Mouse (Mus musculus) liver, embryonic 14.5 days (tissue): ENCODE measurements around the gene Katna1. TPM values are rescaled to one million over a fixed set of nuclear protein-coding genes. Genes with fewer than 3 reads are reported as not detected.
A peak's percentile ranks its signal among the peaks of the same experiment; 100 is the strongest.

ENCODE experiments used
- ATAC-seq: fragments of 200-750 bp; cut with Nextera tagmentation; 2 replicates; pipeline ENCODE4 v1.8.0; 2017; ENCODE audit warnings: moderate number of reproducible peaks, mild to moderate bottlenecking, moderate library complexity; ENCODE audit not compliant: insufficient read depth
- DNase-seq, 3 experiments: peaks; one replicate each; pipeline ENCODE4 v3.0.0-alpha.2; 2012 to 2013; ENCODE audit warnings: low read depth in 3 of 3, low spot score in 3 of 3
- H3K27ac ChIP-seq: fragments of 300-500 bp; sonication (generic); 2 replicates; pipeline ENCODE4 v1.5.1; 2014; ENCODE audit warnings: moderate library complexity, mild to moderate bottlenecking, control low read depth, inconsistent platforms
- H3K27me3 ChIP-seq: fragments of 300-500 bp; sonication (generic); 2 replicates; pipeline ENCODE4 v1.6.1; 2014; ENCODE audit warnings: mild to moderate bottlenecking, low read length, moderate library complexity; ENCODE audit not compliant: control insufficient read depth, insufficient read depth
- H3K36me3 ChIP-seq: fragments of 300-500 bp; sonication (generic); replicated peaks from 2 replicates; pipeline ENCODE4 v1.6.1; 2014; ENCODE audit warnings: low read depth; ENCODE audit not compliant: control insufficient read depth, insufficient read depth
- H3K4me1 ChIP-seq, 2 experiments: fragments of 200-500 bp in 1 of 2; fragments of 300-500 bp in 1 of 2; sonication (generic) in 1 of 2; replicated peaks; 2 replicates each; pipeline ENCODE4 v1.6.1; 2012 to 2014; ENCODE audit warnings: antibody characterized with exemption in 1 of 2, inconsistent platforms in 1 of 2, low read length in 1 of 2; ENCODE audit not compliant: control insufficient read depth in 2 of 2, insufficient read depth in 2 of 2
- H3K4me2 ChIP-seq: fragments of 300-500 bp; sonication (generic); 2 replicates; pipeline ENCODE4 v1.6.1; 2014; ENCODE audit warnings: low read depth, mild to moderate bottlenecking, control low read depth, moderate library complexity
- H3K4me3 ChIP-seq, 2 experiments: fragments of 200-500 bp in 1 of 2; fragments of 300-500 bp in 1 of 2; sonication (generic) in 1 of 2; 2 replicates each; pipeline ENCODE4 v1.5.1; 2012 to 2014; ENCODE audit warnings: low read depth in 2 of 2, low read length in 2 of 2, mild to moderate bottlenecking in 2 of 2, control low read depth in 1 of 2, inconsistent platforms in 1 of 2, moderate library complexity in 1 of 2; ENCODE audit not compliant: insufficient read depth in 1 of 2
- H3K9ac ChIP-seq: fragments of 300-500 bp; sonication (generic); replicated peaks from 2 replicates; pipeline ENCODE4 v1.6.1; 2014; ENCODE audit warnings: mild to moderate bottlenecking, control low read depth, moderate library complexity
- H3K9me3 ChIP-seq: fragments of 300-500 bp; sonication (generic); 2 replicates; pipeline ENCODE4 v1.6.1; 2016; ENCODE audit warnings: low read length, mixed read lengths; ENCODE audit not compliant: control insufficient read depth
- CTCF ChIP-seq: IDR thresholded peaks from 2 replicates; pipeline ENCODE4 v1.5.1; 2016; ENCODE audit warnings: antibody characterized with exemption, low read depth, control low read depth
- EP300 ChIP-seq: IDR thresholded peaks from 2 replicates; pipeline ENCODE4 v1.6.1; 2016; ENCODE audit warnings: antibody characterized with exemption, low read depth
- WGBS: fragments of 180-500 bp; shearing (Covaris S2); extraction: QIAGEN DNeasy Blood & Tissue Kit; methylation state at CpG from one replicate; pipeline ENCODE4 v1.1.7; 2014; ENCODE audit not compliant: insufficient replicate concordance; 5-methylcytosine and 5-hydroxymethylcytosine counted together
- polyA plus RNA-seq, 2 experiments: library from polyadenylated mRNA; depleted of rRNA in 1 of 2; stranded (reverse) in 1 of 2; unstranded in 1 of 2; fragments of >200 nt; fragmentation: Nextera tagmentation in 1 of 2; extraction: Ambion mirVana in 1 of 2; gene quantifications; 2 replicates each; pipeline versions ENCODE4 v1.2.1 to v1.2.3; 2012 to 2014

Katna1 gene
- polyA plus RNA-seq, 2 experiments: 6.9 to 31.6 TPM

DNA sequence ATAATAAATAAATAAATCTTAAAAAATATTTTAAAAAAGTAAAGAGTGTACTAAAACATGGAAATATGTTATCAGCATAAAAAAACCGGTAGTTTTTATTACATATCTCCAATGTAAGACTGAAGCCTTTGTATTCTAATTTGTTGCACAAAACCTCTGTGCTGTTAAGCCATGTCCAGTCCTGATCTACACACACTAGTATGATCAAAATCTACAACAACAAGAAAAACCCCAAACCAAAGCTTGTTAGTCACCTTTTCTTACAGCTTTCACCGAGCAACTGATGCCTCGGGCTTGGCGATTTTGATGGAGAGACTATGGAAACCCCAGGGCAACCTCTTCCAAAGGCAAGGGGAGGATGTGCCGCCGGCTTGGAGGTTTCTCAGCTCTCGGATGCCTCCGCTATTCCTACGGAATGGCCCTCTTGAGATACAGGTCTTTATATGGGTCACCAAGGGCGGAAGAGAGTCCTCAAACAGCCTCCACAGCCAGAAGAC is 66.5 kb downstream of the Katna1 start:
- H3K4me1 ChIP-seq: peaks cover 9% of the 10 kb centered on the region in 2 experiments
- H3K27ac ChIP-seq: peak overlapping the region; percentile 70
- TF ChIP-seq CTCF: no peak
- TF ChIP-seq EP300: 0 out of 2 replicates have a peak, but pooled peaks have one; percentile 0
- peak overlapping the region; percentile 96 for H3K9ac ChIP-seq
- H3K27me3 ChIP-seq: no peaks in the 10 kb centered on the region
- no peak for DNase-seq
- peak overlapping the region; percentile 92 for H3K4me2 ChIP-seq
- H3K4me3 ChIP-seq: peak overlapping the region; percentile 97 to 98
- peaks cover 21% of the 10 kb centered on the region for H3K36me3 ChIP-seq
- under 1% methylated on average over 10 of the region's 10 CpGs for WGBS
- no peaks in the 10 kb centered on the region for H3K9me3 ChIP-seq
- ATAC-seq: peak; percentile 31; the same call in 1 of the 2 replicates

DNA sequence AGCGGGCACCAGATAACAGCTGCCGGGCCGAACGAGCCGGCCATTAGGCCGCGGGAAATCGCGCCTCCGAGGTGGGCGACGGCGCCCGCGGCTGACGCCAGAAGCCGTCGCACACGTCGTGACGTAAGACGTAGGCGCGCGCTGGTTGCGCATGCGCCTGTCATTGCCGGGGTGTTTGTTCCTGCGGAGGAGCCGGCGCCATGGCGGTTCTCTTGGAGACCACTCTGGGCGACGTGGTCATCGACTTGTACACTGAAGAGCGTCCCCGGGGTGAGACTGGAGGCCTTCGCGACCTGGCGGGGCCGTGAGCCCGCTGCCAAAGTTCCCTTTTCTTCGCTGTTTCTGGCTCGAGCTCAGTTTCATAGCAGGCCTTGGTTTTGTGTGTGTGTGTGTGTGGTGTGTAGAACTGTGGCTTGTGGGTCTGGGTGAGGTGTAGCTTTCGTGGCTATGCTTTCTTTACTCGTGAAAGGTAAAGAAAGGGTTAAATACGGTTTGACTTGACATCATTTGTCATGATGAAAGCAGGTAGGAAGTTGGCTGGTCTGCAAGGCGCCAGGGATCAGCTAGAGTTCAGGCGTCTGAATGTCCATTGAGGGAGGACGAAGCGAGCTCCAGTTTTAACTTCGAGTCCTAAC is 67.1 kb downstream of the Katna1 start, which contains the start of the genes Ginm1 and Ppil4:
Gene Ginm1 (minus strand): TSS at position 74 of the 635 bp plus-strand sequence.
Gene Ppil4 (plus strand): TSS at position 141 of the 635 bp plus-strand sequence.
- Histone ChIP-seq H3K4me1 (peaks cover 9% of the 10 kb centered on the region in 2 experiments), H3K36me3 (peaks cover 25% of the 10 kb centered on the region), H3K4me3 (peak within 1 kb of the TSS; percentile 97 to 98), H3K4me2 (peak within 1 kb of the TSS; percentile 92), H3K27me3 (no peaks in the 10 kb centered on the region), H3K27ac (peak within 1 kb of the TSS; percentile 70), H3K9me3 (no peaks in the 10 kb centered on the region), H3K9ac (peak within 1 kb of the TSS; percentile 96)
- 1% methylated on average over 52 of the region's 52 CpGs for WGBS
- ATAC-seq: peak; percentile 93
- TF ChIP-seq CTCF: no peak
- 0 out of 2 replicates have a peak, but pooled peaks have one; percentile 19 for TF ChIP-seq EP300
- peak; percentile 83 to 88 (median 86) for DNase-seq

DNA sequence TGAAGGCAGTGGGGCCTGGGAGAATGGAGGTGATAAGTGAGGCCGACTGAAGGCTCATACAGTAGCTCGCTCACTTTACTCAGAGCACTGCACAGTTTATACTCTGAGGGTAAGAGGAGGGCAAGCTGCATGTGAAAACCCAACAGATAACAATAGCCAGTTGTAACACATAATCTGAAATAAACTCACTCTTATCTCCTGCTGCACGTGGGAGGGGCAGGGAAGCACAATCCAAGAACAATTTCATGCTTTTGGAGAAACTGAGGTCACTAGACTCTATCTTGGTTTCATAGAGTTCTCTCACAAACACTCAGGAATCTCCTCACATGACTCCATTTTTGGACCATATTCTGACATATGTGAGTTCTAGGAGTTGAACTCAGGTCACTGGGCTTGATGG is 75.5 kb downstream of the Katna1 start:
- Histone ChIP-seq H3K9me3 (no peaks in the 10 kb centered on the region), H3K4me3 (no peak overlapping the region), H3K9ac (no peak overlapping the region), H3K27me3 (no peaks in the 10 kb centered on the region), H3K27ac (no peak overlapping the region), H3K4me2 (no peak overlapping the region), H3K36me3 (peaks cover 79% of the 10 kb centered on the region), H3K4me1 (no peaks in the 10 kb centered on the region)
- DNase-seq (no peak), ATAC-seq (no peak)
- no peak for TF ChIP-seq EP300
- no peak for TF ChIP-seq CTCF
- 24% methylated on average over 3 of the region's 3 CpGs for WGBS

DNA sequence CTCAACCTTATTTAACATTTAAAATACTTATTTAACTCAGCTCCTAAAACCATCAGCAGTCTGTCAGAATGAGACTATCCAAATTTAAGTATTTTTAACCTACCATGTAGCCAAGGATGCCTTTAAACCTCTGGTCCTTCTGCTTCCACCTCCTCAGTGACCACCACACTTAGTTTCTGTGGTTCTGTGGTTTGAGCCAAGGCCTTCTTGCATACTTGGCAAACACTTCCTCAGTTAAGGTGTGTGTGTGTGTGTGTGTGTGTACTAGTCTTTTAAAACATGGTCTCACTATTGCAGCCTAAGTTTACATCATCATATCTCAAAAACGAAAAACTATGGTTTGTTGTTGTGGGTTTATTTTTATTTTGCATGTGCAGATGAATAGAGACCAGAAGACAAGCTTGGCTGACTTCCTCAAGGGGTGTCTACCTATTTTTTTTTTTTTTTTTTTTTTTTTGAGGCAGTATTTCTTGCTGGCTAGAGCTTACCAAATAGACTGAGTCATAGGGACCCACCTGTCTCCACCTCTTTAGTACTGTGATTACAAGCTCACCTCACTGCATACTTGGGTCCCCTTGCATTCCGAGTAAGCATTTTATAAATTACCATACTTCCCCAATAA is 76.8 kb downstream of the Katna1 start:
- Histone ChIP-seq H3K36me3 (peaks cover 73% of the 10 kb centered on the region), H3K27me3 (no peaks in the 10 kb centered on the region), H3K9me3 (no peaks in the 10 kb centered on the region), H3K9ac (no peak overlapping the region), H3K27ac (no peak overlapping the region), H3K4me2 (no peak overlapping the region), H3K4me3 (no peak overlapping the region), H3K4me1 (no peaks in the 10 kb centered on the region)
- TF ChIP-seq CTCF (no peak), EP300 (no peak)
- WGBS: 70% methylated on average over 2 of the region's 2 CpGs
- ATAC-seq (no peak), DNase-seq (no peak)

DNA sequence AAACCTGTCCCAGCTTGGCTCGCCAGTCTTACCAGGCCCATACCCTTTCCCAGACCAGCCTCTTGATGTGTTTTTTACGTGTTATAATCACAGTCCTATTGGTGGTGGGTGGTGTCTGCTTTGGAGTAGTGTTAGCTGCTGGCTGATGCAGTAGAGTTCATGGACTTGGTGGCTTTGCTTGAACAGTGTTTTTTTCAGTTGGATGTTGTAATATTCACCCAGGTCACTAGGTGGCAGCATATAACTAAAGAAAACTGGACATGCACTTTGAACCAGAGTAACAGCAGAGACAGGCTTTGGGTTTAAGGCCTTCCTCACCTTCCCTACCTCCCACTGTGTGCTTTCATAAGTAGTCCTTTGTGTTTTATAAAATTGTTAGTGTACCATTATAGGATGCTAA is 84.1 kb downstream of the Katna1 start:
- Histone ChIP-seq H3K9me3 (no peaks in the 10 kb centered on the region), H3K27ac (no peak overlapping the region), H3K4me2 (no peak overlapping the region), H3K4me1 (no peaks in the 10 kb centered on the region), H3K4me3 (no peak overlapping the region), H3K9ac (no peak overlapping the region), H3K27me3 (no peaks in the 10 kb centered on the region), H3K36me3 (peaks cover 49% of the 10 kb centered on the region)
- peak; percentile 41 to 60 (median 49) for DNase-seq
- TF ChIP-seq CTCF (peak; percentile 72), EP300 (no peak)
- 0 out of 2 replicates have a peak, but pooled peaks have one; percentile 23 for ATAC-seq
- WGBS: 36% methylated on average over 2 of the region's 2 CpGs

Other genes starting within 250 kb of the Katna1 start
- gene Lrp11, start 136.2 kb upstream of the Katna1 start, polyA plus RNA-seq (2012; rRNA removed): 0.27 and 0.39 TPM in 2 replicates
- 0.24 and 0.51 TPM in 2 replicates for gene Lrp11, start 136.2 kb upstream of the Katna1 start, polyA plus RNA-seq (2014; fragmentation: Nextera tagmentation; extraction: Ambion mirVana)
- gene Nup43, start 58.5 kb upstream of the Katna1 start, polyA plus RNA-seq (2012; rRNA removed): 15.7 and 19.7 TPM in 2 replicates
- 29.7 and 31.2 TPM in 2 replicates for gene Nup43, start 58.5 kb upstream of the Katna1 start, polyA plus RNA-seq (2014; fragmentation: Nextera tagmentation; extraction: Ambion mirVana)
- gene Pcmt1, start 44.9 kb upstream of the Katna1 start, polyA plus RNA-seq (2012; rRNA removed): 29.4 and 41.6 TPM in 2 replicates
- 95.4 and 98.7 TPM in 2 replicates for gene Pcmt1, start 44.9 kb upstream of the Katna1 start, polyA plus RNA-seq (2014; fragmentation: Nextera tagmentation; extraction: Ambion mirVana)
- 3.9 and 4.7 TPM in 2 replicates for gene Lats1, start 44.8 kb upstream of the Katna1 start, polyA plus RNA-seq (2012; rRNA removed)
- gene Lats1, start 44.8 kb upstream of the Katna1 start, polyA plus RNA-seq (2014; fragmentation: Nextera tagmentation; extraction: Ambion mirVana): 2.8 and 3.7 TPM in 2 replicates
- gene Ginm1, start 66.8 kb downstream of the Katna1 start, polyA plus RNA-seq (2012; rRNA removed): 7.9 and 12.3 TPM in 2 replicates
- gene Ginm1, start 66.8 kb downstream of the Katna1 start, polyA plus RNA-seq (2014; fragmentation: Nextera tagmentation; extraction: Ambion mirVana): 26.5 and 26.9 TPM in 2 replicates
- 6.5 and 9.4 TPM in 2 replicates for gene Ppil4, start 66.9 kb downstream of the Katna1 start, polyA plus RNA-seq (2012; rRNA removed)
- 20.7 and 23.3 TPM in 2 replicates for gene Ppil4, start 66.9 kb downstream of the Katna1 start, polyA plus RNA-seq (2014; fragmentation: Nextera tagmentation; extraction: Ambion mirVana)
- gene Zc3h12d, start 106.5 kb downstream of the Katna1 start, polyA plus RNA-seq (2012; rRNA removed): 0.25 TPM in 2 replicates
- gene Zc3h12d, start 106.5 kb downstream of the Katna1 start, polyA plus RNA-seq (2014; fragmentation: Nextera tagmentation; extraction: Ambion mirVana): 0.15 and 0.29 TPM in 2 replicates
- gene Tab2, start 230.2 kb downstream of the Katna1 start, polyA plus RNA-seq (2012; rRNA removed): 15.1 and 18.7 TPM in 2 replicates
- 10.8 and 11.1 TPM in 2 replicates for gene Tab2, start 230.2 kb downstream of the Katna1 start, polyA plus RNA-seq (2014; fragmentation: Nextera tagmentation; extraction: Ambion mirVana)